Mouse (Mus musculus) left cerebral cortex, adult 8-10 months (tissue): ENCODE data around the gene Rapgef1. TPM values are rescaled to one million over a fixed set of nuclear protein-coding genes. Genes with fewer than 3 reads are reported as not detected.
"Not testable (repeated sequence)": the region's sequence is repeated elsewhere in the genome, so short reads cannot be mapped to it uniquely, and the experiment has no call there.

Experiments used
- DNase-seq, 2 experiments: peaks; one replicate each; pipeline ENCODE4 v3.0.0; 2022; ENCODE audit warnings: low spot score in 2 of 2
- total RNA-seq, 4 experiments: library from RNA; stranded (reverse); gene quantifications; 2 replicates each; pipeline ENCODE4 v1.2.4; 2022

Rapgef1 gene
- total RNA-seq, 4 experiments from 2014 or later, result 88.6 to 103 (median 94.1) TPM

DNA sequence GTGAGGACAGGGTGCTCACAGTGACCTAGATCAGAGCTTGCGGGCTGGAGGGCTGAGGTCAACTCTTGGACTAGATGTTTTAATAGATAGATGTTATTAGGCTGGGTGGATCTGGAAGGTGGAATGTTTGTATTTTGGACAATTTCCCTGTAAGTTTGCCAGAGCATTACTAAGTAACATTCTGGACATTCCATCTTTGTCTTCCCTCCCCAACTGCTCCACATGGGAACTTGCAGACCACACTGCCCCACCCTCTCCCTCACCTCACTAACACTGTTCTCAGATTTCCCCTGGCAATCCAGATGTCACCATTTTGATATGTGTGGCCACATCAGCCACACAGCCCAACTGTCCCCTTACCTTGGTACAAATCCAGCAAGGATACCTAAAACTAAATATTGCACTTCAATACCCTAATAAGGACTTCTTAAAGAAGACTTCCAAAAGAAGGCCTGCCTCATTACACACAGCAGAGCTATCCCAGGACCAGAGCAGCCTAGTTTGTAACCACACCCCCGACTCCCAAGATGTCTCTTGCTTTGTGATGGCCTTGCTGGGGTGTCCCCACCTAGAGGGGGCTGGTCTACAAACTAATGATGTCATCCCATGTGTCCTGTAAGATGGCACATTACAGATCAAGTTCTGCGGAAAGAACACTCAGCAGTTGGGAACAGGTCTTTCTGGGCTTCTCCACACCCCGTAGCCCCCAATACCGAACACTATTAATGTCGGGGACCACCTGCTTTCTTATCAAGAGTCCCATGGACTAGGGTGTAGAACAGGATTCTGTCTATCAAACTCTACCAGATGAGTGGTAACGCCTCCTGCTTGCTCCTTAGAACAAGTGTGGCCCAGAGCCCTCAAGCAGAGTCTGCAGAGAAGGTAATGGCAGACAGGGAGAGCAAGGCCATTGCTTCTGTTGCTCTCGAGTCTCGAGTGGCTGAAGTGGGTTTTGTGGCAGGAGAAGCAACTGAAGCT, 83.9 kb downstream of the Rapgef1 start:
- DNase-seq, result no peak

DNA sequence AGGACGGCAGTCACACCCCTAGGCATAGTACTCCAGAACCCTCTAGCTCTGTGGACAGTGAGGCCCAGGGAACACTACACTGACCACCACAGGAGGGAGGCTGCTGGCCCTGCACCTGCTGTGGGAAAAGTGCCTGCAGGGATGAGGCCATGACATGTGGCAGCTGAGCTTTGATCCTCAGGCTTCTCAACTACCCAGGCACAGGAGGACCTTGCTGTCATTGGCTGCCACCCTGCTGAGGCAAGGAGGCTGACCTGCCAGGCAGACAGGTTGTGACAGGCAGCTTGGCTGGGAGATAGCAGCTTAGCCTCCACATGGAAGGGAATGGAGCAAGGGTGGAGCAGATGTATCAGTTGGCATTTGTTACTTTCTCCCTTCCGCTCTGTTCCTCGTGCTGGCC, 86.0 kb downstream of the Rapgef1 start:
- no peak for DNase-seq

DNA sequence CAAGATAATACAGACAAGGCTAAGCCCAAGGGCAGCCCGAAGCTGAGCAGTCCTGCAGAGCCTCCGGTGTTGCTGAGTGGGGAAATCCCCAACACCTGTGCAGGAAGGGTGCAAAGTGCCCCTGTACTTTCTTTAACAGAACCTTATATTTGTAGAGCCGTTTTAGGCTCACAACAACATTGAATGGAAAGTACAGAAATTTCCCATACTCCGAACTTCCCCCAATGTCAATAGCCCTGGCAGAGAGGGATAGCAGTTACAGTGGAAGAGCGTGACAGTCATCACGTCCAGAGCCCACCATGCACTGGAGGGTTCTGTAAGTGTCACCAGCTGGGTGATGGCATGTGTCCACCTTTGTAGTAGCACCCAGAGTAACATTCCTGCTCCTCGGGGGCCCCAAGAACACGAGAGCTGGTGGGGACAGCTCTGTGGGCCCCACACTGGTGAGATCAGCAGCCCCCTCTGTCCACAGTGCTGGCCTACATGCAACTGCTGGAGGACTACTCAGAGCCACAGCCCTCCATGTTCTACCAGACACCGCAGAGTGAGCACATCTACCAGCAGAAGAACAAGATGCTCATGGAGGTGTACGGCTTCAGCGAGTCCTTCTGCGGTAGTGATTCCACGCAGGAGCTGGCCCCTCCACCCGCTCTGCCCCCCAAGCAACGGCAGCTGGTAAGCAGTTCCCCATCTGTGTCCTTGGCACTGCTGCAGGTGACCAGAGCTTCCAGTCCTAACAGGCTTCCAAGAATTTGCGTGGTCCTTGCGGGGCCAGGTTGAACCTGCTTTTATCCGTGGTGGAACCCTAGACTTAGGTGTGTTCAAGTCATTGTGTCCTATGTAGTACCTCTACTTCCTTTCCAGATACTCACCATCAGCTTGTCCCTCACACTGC, 87.5 kb downstream of the Rapgef1 start:
- no peak for DNase-seq

GRCm38 (mm10) chr2:29707731-29708130, 88.2 kb downstream of the Rapgef1 start:
- no peak for DNase-seq

DNA sequence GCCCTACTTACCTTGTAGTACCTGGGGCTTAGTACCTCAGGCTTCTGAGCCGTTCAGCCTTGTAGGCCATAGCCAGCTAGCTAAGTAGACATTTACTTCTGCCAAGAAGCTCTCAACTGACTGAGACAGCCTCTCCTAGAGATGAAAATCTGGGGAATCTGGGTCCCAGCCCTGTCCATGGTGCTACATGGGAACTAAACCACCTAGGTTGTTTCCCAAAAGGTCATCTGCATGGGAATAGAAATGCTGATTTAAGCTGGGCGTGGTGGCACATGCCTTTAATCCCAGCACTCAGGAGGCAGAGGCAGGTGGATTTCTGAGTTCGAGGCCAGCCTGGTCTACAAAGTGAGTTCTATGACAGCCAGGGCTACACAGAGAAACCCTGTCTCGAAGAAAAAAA, 88.7 kb downstream of the Rapgef1 start:
- DNase-seq, result not testable (repeated sequence)

DNA sequence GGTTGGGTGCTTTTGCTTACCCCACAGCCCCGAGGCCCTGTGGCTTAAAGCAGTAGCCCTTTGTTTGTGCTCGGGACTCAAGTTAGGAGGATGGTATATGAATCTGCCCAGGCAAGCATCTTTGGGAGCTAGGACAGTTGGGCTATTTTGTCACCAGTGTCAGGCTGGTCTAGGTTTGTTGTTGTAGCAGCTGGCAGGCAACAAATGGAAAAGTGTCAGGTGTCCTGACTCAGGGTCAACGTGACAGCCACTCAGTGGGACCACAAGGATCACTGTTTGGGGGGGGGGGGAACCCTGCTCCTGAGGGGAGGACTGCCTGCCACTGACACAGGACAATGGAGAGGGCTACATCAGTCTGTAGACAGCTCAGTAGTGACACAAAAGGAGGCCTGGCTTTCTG, 91.5 kb downstream of the Rapgef1 start:
- no peak for DNase-seq

DNA sequence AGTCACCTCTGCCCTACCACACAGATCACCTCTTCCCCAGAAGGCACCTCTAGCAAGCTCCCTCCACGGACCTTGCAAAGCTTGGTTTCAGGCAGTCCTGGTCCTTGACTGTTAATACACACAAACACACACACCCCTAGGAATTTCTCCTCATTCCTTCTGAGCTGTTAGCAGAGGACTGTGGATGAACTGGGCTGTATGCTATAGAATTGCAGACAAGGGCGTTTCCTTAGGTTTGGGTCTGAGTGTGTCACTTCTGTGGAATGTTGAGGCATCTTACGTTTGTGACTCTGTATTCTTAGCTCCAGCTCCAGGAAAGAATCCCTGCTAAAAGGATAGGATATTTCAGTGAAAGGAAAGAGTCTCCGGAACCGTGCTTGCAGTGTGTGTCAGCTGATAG, 92.4 kb downstream of the Rapgef1 start:
- no peak for DNase-seq

GRCm38 (mm10) chr2:29713501-29713900, 94.0 kb downstream of the Rapgef1 start:
- DNase-seq, result no peak

DNA sequence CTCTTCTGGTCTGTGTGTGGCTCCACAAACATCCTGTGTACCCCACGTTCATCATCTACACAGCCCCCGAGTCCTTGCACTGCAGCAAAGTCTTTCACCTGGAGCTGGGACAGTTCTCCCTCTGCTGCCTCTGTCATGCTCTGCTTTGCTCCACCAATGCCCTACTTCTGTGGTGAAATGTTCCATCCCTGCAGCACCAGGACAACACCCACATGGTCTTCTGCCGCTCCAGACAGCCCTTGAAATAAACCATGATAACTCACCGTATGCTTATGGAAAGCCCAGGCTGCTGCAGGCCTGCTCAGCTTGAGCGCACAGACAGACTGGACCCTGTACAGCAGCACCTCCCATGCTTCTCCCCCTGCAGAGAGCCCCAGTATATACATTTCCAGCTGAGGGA, 94.6 kb downstream of the Rapgef1 start:
- peak in 1 of 2 experiments; percentile 61 for DNase-seq

DNA sequence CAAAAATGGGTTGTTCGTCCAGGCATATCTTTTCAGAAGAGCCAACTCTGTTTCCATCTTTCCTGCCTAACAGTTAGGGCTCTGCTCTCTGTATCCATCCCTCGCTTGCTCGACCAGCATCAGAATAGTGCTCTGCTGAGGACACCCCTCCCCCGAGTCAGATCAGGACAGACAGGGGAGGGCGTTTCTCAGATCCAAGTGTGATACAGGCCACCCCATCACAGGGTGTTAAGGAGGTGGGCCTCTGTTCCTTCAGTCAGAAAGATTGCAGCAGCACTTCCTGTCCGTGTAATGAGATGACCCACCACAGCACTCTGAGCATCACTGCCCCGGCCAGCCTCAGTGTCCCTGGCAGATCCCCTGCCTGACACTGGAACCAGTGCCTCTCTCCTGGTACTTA, 96.6 kb downstream of the Rapgef1 start:
- DNase-seq, result no peak

DNA sequence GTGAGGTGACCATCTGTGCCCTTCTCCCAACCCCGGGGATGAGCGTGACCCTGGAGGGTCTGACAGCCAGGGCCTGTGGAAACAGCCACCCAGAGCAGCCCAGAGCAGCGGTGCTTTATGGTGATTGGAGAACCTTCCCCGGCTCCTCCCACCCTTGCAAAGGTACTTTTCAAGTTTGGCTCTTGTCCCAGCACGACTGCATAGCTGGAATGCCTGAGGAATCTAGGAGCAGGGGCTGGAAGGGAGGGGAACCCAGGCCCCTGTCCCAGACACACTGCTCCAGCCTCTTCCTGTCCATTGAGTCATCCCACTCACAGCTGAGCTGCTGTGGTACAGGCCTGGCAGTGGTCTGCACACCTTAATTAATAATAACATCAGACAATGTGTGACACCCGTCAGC, 97.2 kb downstream of the Rapgef1 start:
- no peak for DNase-seq

- no peak for DNase-seq
Observed at GRCm38 (mm10) chr2:29718581-29718980, 99.1 kb downstream of the Rapgef1 start.

DNA sequence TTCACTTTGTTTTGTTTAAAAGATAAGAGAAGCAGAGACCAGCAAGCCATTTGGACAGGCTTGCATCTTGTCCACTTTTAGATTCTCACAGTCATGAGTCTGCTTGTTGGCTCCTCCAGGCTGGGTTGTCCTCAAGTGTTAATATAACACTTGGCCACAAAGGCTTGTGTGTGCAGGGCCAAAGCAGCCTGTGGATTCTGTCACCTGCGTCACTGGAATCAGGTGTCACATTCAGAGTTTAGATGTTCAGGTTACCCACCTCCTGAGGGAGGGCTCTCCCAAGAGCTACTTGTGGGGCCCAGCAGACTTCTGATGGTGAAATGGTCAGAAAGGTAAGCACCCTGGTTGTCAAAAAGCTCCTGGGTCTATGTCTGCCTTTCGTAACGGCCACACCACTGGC, 103.6 kb downstream of the Rapgef1 start:
- DNase-seq, result no peak

DNA sequence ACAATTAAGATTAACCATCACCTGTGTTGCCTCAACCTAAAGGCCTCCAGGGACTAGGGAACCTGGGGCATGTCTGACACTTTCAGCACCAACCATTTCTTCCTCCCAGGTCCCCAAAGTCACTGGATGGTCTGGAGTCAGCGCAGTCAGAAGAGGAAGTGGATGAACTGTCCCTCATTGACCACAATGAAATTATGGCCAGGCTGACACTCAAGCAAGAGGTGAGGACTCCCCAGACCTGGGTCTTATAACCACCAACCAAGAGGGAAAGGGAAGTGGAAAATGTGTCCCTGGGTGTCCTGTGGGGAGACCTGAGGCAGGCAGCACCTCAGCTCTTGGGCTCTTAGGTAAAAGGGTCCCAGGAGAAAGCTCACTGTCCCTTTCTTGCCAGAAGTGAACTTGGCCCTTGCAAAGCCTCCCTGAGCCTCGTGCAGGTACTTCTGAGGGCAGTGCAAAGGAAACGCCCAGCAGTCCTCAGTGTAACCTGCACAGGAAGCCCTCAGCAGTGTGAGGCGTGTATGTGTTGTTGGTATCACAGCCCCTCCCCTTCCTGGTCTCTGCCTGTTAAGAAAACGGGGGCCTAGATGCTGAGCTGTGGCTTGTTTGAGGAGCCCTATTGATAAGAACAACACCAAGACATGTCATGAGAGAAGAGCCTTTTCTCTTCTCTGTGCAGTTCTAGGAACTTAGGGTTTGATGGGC, 105.3 kb downstream of the Rapgef1 start:
- DNase-seq, result no peak

- no peak for DNase-seq
Observed at GRCm38 (mm10) chr2:29729500-29729899, 110.0 kb downstream of the Rapgef1 start.

DNA sequence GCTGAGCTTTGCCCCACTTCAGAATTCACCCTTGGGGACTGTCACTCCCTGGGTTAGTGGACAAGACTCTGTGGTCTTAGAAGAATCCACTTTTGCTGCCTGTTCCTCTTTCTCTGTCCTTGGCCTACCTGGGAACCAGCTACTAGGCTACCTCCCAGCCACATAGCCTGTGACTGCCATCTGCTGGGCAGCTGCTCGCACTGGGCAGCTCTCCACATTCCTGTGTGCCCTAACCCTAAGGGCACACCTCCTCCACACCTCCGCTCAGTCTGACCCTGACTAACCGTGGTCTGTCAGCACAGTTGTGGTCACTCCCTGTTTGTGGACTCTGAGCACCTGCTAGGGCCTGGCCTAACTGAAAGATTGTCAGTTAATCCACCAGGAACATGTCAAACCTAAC, 112.0 kb downstream of the Rapgef1 start:
- no peak for DNase-seq

DNA sequence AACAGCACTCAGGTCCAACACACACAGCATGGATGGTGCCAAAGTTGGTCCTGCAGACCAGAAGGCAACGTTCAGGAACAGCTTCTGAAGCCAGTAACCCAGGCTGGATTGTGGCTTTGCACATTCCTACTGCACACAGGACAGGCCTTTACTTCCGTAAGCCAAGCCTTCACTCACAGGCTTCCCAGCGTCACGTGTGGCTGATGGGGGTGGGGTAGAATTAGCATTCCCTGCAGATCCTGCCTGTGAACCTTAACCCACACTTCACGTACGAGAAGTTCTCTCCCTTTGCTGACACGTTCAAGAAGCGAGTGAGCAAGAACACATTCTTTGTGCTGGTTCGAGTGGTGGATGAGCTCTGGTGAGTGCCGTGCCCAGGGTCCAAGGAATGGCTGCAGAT, 113.0 kb downstream of the Rapgef1 start:
- DNase-seq, result no peak

DNA sequence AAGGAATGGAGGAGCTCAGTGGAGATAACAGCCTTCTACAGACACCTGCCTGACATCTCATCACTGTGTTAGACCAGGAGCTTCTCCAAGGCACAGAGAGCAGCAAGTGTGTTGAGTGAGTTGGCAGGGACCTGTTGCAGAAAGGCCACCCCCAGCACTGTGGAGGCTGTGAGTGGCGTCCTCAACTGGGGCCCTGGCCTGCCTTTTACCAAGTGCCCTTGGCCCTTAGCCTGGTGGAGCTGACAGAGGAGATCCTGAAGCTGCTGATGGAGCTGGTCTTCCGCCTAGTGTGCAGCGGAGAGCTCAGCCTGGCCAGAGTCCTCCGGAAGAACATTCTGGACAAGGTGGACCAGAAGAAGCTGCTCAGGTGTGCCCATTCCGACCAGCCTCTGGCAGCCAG, 113.8 kb downstream of the Rapgef1 start:
- DNase-seq, result no peak

DNA sequence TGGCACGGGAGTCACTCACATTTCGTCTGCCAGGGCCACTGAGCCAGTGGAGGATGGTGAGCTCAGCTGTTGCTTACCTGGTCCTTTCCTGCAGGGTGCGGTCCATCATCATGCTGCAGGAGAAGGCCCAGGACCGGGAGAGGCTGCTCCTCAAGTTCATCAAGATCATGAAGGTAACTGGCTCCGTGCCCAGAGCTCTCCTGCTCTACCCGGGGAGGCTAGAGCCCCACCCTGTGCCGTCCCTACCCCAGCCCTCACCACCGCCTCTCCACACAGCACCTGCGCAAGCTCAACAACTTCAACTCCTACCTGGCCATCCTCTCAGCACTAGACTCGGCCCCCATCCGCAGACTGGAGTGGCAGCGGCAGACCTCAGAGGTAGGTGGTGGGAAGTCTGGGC, 116.2 kb downstream of the Rapgef1 start:
- DNase-seq, result no peak

GRCm38 (mm10) chr2:29737209-29737925, 117.8 kb downstream of the Rapgef1 start:
- no peak for DNase-seq

DNA sequence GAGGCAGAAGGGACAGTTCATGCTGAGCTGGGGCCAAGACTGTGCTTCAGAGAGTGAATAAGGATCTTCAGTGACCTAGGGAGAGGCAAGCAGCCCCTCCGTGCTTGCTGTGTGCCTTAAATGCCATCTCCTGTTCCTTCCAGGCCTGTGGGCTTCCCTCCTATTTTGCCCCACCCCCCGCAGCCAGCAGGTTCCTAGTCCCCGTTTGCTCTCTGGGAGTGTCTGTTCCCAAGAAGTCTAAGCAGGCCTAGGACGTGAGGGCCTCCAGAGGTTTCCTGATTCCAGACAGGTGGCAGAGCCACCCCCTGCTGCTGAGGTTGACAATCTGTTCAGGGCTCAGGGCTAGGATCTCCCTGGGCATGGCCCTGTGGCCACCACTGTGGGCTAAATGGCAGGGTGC, 119.3 kb downstream of the Rapgef1 start:
- DNase-seq, result no peak
